Mouse (Mus musculus) CH12.LX (cell line): ENCODE data around the gene Macrod2. TPM values are rescaled to one million over a fixed set of nuclear protein-coding genes. Genes with fewer than 3 reads are reported as not detected.

Experiments
- polyA plus RNA-seq: library from polyadenylated mRNA; unstranded; fragments of >175 nt; gene quantifications from 2 replicates; pipeline ENCODE4 v1.2.1, GENCODE M21; 2012; ENCODE audit warnings: low read depth; ENCODE audit not compliant: insufficient read length
- total RNA-seq, 2 experiments: library from RNA; depleted of rRNA; stranded (reverse); fragments of 300-350 nt in 1 of 2; fragments of >200 nt in 1 of 2; gene quantifications; 2 replicates each; pipeline ENCODE4 v1.2.3; 2012 to 2014

The Macrod2 gene
- total and polyA plus RNA-seq, 3 experiments, result not detected

Other genes with a start within 250 kb of the Macrod2 start
- gene Gm17374, start 243.3 kb upstream of the Macrod2 start, total RNA-seq (2012; rRNA removed), result not detected in 2 replicates
- not detected in 2 replicates for gene Gm17374, start 243.3 kb upstream of the Macrod2 start, total RNA-seq (2014; rRNA removed)
- not detected in 2 replicates for gene Gm17374, start 243.3 kb upstream of the Macrod2 start, polyA plus RNA-seq
- 27.3 and 30.8 TPM in 2 replicates for gene Esf1, start 224.7 kb upstream of the Macrod2 start, total RNA-seq (2012; rRNA removed)
- 41.8 and 50.0 TPM in 2 replicates for gene Esf1, start 224.7 kb upstream of the Macrod2 start, total RNA-seq (2014; rRNA removed)
- 72.7 and 73.2 TPM in 2 replicates for gene Esf1, start 224.7 kb upstream of the Macrod2 start, polyA plus RNA-seq
- gene Ndufaf5, start 224.7 kb upstream of the Macrod2 start, total RNA-seq (2012; rRNA removed), result 19.3 and 26.4 TPM in 2 replicates
- 39.5 and 40.5 TPM in 2 replicates for gene Ndufaf5, start 224.7 kb upstream of the Macrod2 start, total RNA-seq (2014; rRNA removed)
- 21.1 and 23.3 TPM in 2 replicates for gene Ndufaf5, start 224.7 kb upstream of the Macrod2 start, polyA plus RNA-seq
- gene Sel1l2, start 5.6 kb upstream of the Macrod2 start, total RNA-seq (2012; rRNA removed), result not detected in 2 replicates
- not detected in 2 replicates for gene Sel1l2, start 5.6 kb upstream of the Macrod2 start, total RNA-seq (2014; rRNA removed)
- gene Sel1l2, start 5.6 kb upstream of the Macrod2 start, polyA plus RNA-seq, result not detected in 2 replicates